Mouse (Mus musculus) frontal cortex, postnatal 25 days (tissue): ENCODE data around the gene Iqcd.

Experiments
- DNase-seq, 2 experiments: peaks; one replicate each; pipeline ENCODE4 v3.0.0; 2022; ENCODE audit warnings: low spot score in 2 of 2

Iqcd gene

DNA sequence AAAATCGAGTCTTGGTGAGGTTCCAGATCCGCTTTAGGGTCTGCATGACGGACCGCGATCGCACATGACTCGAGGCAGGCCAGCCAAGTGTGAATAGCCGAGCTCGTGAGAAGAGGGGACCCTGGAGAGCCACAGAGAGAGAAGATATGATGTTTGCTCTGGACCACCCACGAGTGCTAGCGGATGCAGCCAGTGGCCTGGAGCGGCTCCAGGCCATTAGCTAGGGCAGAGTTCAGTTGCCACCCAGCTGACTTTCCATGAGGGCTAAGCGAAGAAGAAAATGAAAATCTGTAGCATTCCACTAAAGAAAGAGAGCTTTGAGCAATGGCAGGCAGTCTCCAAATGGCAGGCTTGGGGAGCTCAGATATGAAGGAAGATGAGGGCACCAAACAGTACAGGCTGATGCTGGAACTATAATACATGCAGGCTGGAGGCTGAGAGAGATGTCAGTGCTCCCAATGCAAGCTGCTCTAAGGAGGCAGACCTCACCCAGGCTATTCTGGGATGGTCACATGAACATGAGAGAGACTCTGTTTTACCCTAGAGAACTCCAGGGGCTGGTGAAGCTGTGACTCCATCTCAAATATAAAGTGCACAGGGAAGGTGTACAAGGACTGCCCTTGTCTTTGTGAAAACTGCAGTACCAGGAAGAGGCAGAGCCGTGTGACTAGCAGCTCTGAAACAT, 17.6 kb upstream of the Iqcd start:
- DNase-seq, result no peak

GRCm38 (mm10) chr5:120574469-120575063, 14.2 kb upstream of the Iqcd start:
- DNase-seq, result no peak

DNA sequence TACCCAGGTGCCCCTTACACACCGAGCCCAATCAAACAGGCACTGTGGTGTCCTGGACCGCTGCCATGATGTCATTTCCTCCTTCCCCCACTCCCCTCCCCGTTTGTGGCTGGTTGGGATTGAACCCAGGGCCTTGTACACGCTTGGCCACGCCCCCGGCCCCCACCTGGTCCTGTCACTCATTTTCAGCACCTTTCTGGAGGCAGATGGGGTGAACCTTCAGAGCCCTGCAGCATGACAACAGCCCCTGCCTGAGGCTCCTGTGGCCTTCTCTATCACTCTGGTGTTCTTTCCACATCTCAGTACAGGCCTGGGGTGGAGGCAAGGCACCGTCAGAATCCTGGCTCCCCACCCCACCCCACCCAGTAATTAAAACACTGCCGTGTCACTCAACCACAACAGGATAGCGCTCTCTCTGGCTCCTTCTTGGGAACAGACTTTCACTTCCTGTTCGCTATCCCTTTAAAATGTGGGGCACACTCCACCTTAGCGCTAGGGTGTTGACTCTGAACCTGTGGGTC, 12.0 kb upstream of the Iqcd start:
- no peak for DNase-seq

DNA sequence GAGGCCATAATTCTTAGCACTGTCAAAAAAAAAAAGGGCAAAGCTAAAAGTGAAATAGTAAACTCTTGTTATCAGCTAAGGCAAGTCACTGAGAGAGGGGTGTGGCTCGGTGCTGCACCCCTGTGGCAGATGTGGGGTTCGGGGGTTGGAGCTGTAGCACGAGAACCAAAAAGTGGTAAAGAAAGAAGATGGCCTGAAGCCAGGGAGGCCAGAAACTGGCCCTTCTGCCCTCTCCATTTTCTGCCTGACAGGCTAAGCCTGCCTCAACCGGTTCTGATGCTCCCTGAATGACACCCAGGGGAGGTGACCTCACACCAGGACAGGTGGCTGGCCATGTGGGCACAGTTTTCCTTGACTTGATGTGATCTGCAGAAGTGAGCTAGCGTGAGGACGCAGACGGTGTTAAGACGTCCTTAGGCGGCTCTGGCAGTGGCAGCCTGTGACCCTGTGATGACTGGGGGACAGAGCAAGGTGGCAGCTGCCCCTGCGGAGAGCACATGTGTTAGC, 10.8 kb upstream of the Iqcd start:
- DNase-seq, result no peak

- DNase-seq, result no peak
Measured at GRCm38 (mm10) chr5:120578504-120579081, 10.2 kb upstream of the Iqcd start.

DNA sequence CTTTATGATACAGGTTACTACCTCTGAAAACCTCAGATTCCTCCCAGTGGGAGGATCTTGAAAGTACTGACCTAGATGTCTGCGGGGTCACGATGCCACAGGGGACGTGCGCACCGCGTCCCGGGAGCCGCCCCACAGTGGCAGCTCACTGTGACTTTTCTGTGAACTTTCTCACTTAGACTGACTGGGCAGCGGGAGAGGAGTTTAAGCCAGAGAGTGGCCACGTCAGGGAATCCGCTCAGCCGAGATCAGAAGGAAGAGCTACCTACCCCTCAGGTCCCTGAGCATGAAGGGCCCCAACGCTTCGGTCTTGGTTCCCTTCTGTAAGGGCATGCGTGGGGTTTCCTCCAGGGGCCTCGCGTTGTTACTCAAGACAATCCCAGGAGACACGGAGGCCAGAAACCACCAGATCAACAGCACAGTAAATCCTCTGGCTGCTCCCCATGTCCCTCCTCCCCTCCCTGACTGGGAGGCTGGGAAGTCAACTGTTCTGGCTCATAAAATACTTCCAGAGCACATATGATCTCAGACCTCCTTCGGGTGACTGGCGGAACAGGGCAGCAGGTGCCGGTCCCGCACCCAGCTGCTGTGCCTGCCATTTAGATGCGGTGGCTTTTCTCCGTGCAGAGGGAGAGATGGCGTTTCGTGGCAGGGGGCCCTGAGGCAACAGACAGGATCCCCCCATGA, 9.5 kb upstream of the Iqcd start:
- no peak for DNase-seq

DNA sequence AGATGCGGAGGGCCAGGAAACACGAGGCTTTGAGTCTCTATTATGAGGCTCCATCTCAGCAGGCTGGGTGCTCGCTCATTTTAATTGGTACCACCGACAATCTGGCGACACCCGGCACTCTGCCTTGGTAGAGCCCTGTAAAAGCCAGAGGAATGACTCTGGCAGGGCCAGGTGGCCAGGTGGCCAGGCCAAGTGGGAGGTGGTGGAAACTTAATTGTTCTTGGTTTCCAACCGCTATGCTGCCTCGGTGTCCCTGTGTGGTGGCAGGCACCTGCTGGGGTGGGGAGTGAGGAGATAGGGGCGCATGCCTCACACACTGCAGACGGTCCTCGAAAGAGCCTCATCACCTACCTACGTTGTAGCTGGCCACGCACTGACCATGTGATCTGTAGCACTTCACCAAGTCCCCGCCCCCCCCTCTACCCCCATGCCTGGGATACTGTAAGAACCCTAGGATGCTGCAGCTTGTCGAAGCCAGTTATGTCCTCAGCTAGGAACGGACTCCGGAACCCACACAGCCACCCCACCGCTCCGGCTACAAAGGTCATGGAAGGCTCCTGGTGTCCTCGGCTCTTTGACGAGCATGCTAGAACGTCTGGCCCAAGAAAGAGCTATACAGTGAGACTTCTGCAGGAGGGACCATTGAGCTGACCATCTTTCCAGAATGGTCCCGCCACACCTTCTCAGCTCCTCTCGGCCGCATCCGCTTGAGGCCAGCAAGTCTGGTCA, 8.8 kb upstream of the Iqcd start:
- DNase-seq, result no peak

DNA sequence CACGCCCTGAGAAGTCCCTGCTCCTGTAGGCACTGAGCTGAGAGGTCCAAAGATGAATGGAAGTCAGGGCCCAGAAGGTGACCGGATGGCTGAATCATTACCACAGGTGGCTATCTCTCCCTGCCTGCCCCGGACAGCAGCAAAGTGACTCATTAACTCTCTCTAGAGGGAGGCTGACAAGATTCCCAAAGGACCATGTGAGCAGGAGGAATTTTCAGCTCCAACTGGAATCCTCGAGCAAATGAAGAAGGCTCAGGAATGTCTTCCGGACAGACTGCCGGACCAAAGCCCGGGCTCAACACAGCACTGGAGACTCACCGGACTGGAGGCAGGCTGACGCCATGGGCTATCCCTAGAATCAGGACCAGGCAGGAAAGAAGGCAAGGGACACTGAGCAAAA, 6.8 kb upstream of the Iqcd start:
- no peak for DNase-seq

- no peak for DNase-seq
Measured at GRCm38 (mm10) chr5:120583511-120583910, 5.3 kb upstream of the Iqcd start.

DNA sequence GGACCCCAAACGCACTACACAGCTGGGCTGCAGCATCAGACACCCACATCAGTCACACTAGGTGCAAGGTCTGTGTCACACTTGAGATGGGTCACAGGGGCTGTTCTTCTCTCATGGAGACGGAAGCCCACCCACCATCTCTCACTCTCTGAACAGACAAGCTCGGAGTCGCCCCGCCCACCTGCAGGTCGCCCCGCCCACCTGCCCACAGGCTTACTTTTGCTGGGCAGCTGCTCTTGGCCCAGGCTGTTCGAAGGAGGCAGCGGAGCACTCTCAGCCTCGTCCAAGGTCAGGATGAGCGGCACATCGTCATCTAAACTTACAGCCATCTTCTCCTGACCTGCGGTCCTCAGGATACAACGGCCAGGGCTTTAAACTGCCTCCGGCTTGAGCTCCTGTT, 3.8 kb upstream of the Iqcd start:
- no peak for DNase-seq

DNA sequence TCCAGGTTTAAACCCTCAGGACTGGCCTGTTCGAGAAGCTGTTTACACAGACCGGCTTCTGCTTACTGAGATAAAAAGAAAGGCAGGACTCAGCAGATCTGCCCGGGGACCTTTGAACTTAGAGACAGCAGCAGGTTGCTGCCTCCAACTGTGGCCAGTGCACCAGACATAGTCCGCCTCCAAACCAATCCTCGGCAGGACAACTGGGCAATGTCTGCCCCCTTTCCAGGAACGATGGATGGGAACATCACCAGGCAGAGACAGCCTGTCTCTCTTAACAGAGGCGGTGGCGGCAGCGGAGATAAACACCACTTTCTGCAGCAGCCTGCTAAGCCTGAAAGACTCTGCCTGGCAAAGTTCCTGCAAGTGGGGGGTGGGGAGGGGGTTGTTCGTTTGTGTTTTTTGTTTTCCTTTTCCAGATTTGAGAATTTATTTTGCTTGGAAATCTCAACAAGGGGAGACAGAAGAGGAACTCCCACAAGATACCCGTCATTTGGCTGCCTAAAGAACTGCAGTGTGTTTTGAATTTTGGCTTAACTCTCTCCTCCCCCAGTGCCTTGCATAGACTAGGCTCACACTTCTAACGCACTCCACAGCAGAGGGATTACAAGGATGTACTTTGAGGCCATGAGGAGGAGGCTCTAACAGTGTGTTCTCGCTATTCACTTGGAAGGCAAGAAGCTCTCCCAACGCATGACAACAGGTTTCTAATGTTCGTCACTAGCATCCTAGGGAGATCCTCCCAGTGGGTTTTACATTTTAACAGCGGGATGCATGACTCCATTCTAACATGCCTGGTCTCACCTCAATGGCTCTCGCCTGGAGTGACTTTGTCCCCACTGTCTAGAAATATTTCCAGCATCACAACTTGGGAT, 1.8 kb upstream of the Iqcd start:
- no peak for DNase-seq

- DNase-seq, result no peak
Measured at GRCm38 (mm10) chr5:120587616-120587926, 1.2 kb upstream of the Iqcd start.

GRCm38 (mm10) chr5:120587940-120588568, 762 bp upstream of the Iqcd start:
- no peak for DNase-seq

DNA sequence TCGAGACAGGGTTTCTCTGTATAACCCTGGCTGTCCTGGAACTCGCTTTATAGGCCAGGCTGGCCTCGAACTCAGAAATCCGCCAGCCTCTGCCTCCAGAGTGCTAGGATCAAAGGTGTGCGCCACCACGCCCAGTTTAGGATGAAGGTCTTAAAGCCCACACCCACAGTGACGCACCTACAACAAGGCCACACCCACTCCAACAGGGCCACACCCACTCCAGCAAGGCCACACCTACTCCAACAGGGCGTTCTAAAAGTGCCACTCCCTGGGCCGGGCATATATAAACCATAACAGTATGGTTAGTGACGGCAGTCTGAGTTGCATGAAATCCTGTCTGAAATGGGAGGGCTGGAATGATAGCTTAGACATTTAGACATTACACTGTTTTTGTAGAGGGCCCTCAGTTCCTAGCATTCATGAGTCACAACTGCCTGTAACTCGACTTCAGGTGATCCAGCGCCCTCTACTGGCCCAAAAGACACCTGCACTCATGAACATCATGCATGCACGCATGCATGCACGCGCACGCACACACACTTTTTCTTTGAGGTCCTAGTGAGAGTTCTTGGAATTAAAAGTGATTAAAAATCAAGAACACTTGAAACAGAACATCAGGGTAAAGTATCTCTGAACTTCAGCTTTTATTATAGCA, 1.7 kb downstream of the Iqcd start:
- no peak for DNase-seq

DNA sequence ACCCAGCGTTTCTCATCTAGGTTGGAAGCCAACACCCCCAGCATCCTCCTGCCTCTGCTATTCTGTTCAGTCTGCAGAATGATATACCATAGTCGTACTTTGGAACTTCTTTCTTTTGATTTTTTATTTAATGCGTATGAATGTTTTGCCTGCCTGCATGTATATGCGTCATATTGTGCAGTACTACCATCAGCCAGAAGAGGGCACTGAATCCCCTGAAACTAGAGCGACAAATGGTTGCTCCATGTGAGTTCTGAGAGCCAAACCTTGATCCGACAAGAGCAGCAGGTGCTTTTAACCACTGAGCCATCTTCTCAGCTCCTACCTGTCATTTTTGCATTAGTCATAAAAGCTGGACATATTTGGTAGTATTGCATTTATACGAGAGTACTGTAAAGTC, 3.3 kb downstream of the Iqcd start:
- no peak for DNase-seq

DNA sequence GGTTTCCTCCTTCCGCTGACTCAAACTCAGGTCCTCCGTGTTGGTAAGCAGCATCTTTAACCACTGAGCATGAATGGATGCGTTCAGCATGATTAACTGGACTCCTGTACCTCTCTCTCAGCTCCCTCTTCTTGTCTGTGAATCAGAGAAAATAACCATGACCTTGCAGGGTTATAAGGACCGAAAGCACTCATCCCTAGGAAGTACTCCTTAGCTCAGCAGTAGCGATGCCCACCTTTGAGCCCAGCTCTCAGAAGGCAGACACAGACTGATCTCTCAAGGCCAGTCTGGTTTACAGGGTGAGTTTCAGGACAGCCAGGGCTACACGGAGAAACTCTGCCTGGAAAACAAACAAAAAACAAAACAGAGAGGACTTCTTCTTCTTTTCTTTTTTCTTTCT, 5.7 kb downstream of the Iqcd start:
- no peak for DNase-seq

DNA sequence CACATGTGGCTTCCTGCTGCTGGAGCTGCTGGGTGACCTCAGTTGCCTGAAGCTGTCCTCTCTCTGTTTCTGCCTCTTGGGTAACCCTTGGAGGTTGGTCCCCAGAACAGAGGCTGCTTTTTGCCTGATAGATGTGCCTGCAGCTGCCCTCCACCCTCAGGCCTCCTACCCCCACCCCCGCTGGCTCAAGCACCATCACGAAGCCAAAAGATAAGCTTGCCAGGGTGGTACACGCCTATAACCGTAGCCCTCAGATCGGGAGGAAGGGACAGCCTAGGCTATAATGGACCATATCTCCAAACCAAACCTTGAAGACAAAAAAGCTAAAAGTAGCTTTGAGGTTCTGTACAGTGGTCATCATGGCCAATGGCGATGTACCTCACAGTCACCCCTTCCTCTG, 10.8 kb downstream of the Iqcd start:
- no peak for DNase-seq

- no peak for DNase-seq
Measured at GRCm38 (mm10) chr5:120600946-120601668, 12.3 kb downstream of the Iqcd start.

GRCm38 (mm10) chr5:120602210-120602609, 13.4 kb downstream of the Iqcd start:
- DNase-seq, result no peak
